Mouse (Mus musculus) liver, embryonic 12.5 days (tissue): ENCODE data around the gene Mctp1. TPM values are rescaled to one million over a fixed set of nuclear protein-coding genes. Genes with fewer than 3 reads are reported as not detected.
A peak's percentile ranks its signal among the peaks of the same experiment; 100 is the strongest.
"Not testable (repeated sequence)": the region's sequence is repeated elsewhere in the genome, so short reads cannot be mapped to it uniquely, and the experiment has no call there.

ENCODE experiments used
- ATAC-seq: fragments of 200-750 bp; cut with Nextera tagmentation; 2 replicates; pipeline ENCODE4 v1.8.0; 2017; ENCODE audit warnings: moderate number of reproducible peaks, mild to moderate bottlenecking, moderate library complexity
- H3K27ac ChIP-seq: fragments of 300-500 bp; sonication (generic); 2 replicates; pipeline ENCODE4 v1.5.1; 2016; ENCODE audit warnings: mild to moderate bottlenecking
- H3K27me3 ChIP-seq: fragments of 300-500 bp; sonication (generic); replicated peaks from 2 replicates; pipeline ENCODE4 v1.6.1; 2016; ENCODE audit warnings: mild to moderate bottlenecking, moderate library complexity
- H3K36me3 ChIP-seq: fragments of 300-500 bp; sonication (generic); 2 replicates; pipeline ENCODE4 v1.6.1; 2016; ENCODE audit warnings: mild to moderate bottlenecking, moderate library complexity
- H3K4me1 ChIP-seq: fragments of 300-500 bp; sonication (generic); 2 replicates; pipeline ENCODE4 v1.6.1; 2016
- H3K4me2 ChIP-seq: fragments of 300-500 bp; sonication (generic); 2 replicates; pipeline ENCODE4 v1.6.1; 2016; ENCODE audit warnings: mild to moderate bottlenecking, moderate library complexity
- H3K4me3 ChIP-seq: fragments of 300-500 bp; sonication (generic); 2 replicates; pipeline ENCODE4 v1.5.1; 2016; ENCODE audit warnings: mild to moderate bottlenecking, moderate library complexity
- H3K9ac ChIP-seq: fragments of 300-500 bp; sonication (generic); 2 replicates; pipeline ENCODE4 v1.6.1; 2016; ENCODE audit warnings: mild to moderate bottlenecking, moderate library complexity
- H3K9me3 ChIP-seq: fragments of 300-500 bp; sonication (generic); replicated peaks from 2 replicates; pipeline ENCODE4 v1.6.1; 2016; ENCODE audit warnings: mild to moderate bottlenecking, moderate library complexity
- WGBS: fragments of 180-500 bp; shearing (Covaris S2); methylation state at CpG from one replicate; pipeline ENCODE4 v1.1.7; 2016; ENCODE audit not compliant: insufficient replicate concordance; 5-methylcytosine and 5-hydroxymethylcytosine counted together
- polyA plus RNA-seq: library from polyadenylated mRNA; unstranded; fragments of >200 nt; fragmentation: Nextera tagmentation; extraction: Ambion mirVana; gene quantifications from 2 replicates; pipeline ENCODE4 v1.2.1, GENCODE M21; 2016

The Mctp1 gene
- polyA plus RNA-seq, 1 experiment from 2014 or later, result 1.6 TPM

- H3K4me2 ChIP-seq, result no peak overlapping the region
- H3K4me1 ChIP-seq, result no peaks in the 10 kb centered on the region
- no peak overlapping the region for H3K9ac ChIP-seq
- no peaks in the 10 kb centered on the region for H3K27me3 ChIP-seq
- no peaks in the 10 kb centered on the region for H3K36me3 ChIP-seq
- no peaks in the 10 kb centered on the region for H3K9me3 ChIP-seq
- H3K27ac ChIP-seq, result no peak overlapping the region
- WGBS, result 56% methylated on average over 2 of the region's 2 CpGs
- H3K4me3 ChIP-seq, result no peak overlapping the region
- no peak for ATAC-seq
Measured at GRCm38 (mm10) chr13:76568569-76569211, 184.4 kb downstream of the Mctp1 start.

GRCm38 (mm10) chr13:76579414-76579813, 195.1 kb downstream of the Mctp1 start:
- H3K4me1 ChIP-seq, result no peaks in the 10 kb centered on the region
- H3K9ac ChIP-seq, result no peak overlapping the region
- H3K4me3 ChIP-seq, result no peak overlapping the region
- no peaks in the 10 kb centered on the region for H3K27me3 ChIP-seq
- peak; percentile 58; the same call in 1 of the 2 replicates for ATAC-seq
- H3K9me3 ChIP-seq, result no peaks in the 10 kb centered on the region
- H3K27ac ChIP-seq, result no peak overlapping the region
- 5% methylated on average over 5 of the region's 5 CpGs for WGBS
- H3K36me3 ChIP-seq, result no peaks in the 10 kb centered on the region
- H3K4me2 ChIP-seq, result no peak overlapping the region

GRCm38 (mm10) chr13:76585447-76585846, 201.1 kb downstream of the Mctp1 start:
- ATAC-seq, result no peak
- H3K4me3 ChIP-seq, result no peak overlapping the region
- no peaks in the 10 kb centered on the region for H3K9me3 ChIP-seq
- WGBS, result 38% methylated on average over 3 of the region's 3 CpGs
- H3K27me3 ChIP-seq, result no peaks in the 10 kb centered on the region
- no peak overlapping the region for H3K27ac ChIP-seq
- no peaks in the 10 kb centered on the region for H3K36me3 ChIP-seq
- H3K9ac ChIP-seq, result no peak overlapping the region
- no peak overlapping the region for H3K4me2 ChIP-seq
- no peaks in the 10 kb centered on the region for H3K4me1 ChIP-seq

GRCm38 (mm10) chr13:76590709-76591108, 206.4 kb downstream of the Mctp1 start:
- H3K9me3 ChIP-seq, H3K9ac ChIP-seq, H3K27ac ChIP-seq, H3K4me1 ChIP-seq, H3K4me3 ChIP-seq, H3K4me2 ChIP-seq, ATAC-seq, H3K36me3 ChIP-seq, H3K27me3 ChIP-seq: not testable (repeated sequence)
- WGBS, result 79% methylated on average over 11 of the region's 11 CpGs

- Histone ChIP-seq H3K36me3 (no peaks in the 10 kb centered on the region), H3K9me3 (no peaks in the 10 kb centered on the region), H3K4me2 (no peak overlapping the region), H3K4me1 (no peaks in the 10 kb centered on the region), H3K27me3 (no peaks in the 10 kb centered on the region), H3K9ac (no peak overlapping the region), H3K27ac (no peak overlapping the region), H3K4me3 (no peak overlapping the region)
- no peak for ATAC-seq
Measured at GRCm38 (mm10) chr13:76591189-76591588, 206.9 kb downstream of the Mctp1 start.

GRCm38 (mm10) chr13:76591692-76592091, 207.4 kb downstream of the Mctp1 start:
- no peak for ATAC-seq
- Histone ChIP-seq H3K4me3 (no peak overlapping the region), H3K27me3 (no peaks in the 10 kb centered on the region), H3K27ac (no peak overlapping the region), H3K9me3 (no peaks in the 10 kb centered on the region), H3K9ac (no peak overlapping the region), H3K4me2 (no peak overlapping the region), H3K36me3 (no peaks in the 10 kb centered on the region), H3K4me1 (no peaks in the 10 kb centered on the region)
- 14% methylated on average over 1 of the region's 1 CpGs for WGBS

- H3K9me3 ChIP-seq, result no peaks in the 10 kb centered on the region
- H3K4me3 ChIP-seq, result no peak overlapping the region
- no peaks in the 10 kb centered on the region for H3K36me3 ChIP-seq
- no peak for ATAC-seq
- no peak overlapping the region for H3K4me2 ChIP-seq
- no peaks in the 10 kb centered on the region for H3K4me1 ChIP-seq
- no peak overlapping the region for H3K27ac ChIP-seq
- WGBS, result 24% methylated on average over 2 of the region's 2 CpGs
- H3K27me3 ChIP-seq, result no peaks in the 10 kb centered on the region
- H3K9ac ChIP-seq, result no peak overlapping the region
Measured at GRCm38 (mm10) chr13:76592908-76593307, 208.6 kb downstream of the Mctp1 start.

GRCm38 (mm10) chr13:76597005-76597404, 212.7 kb downstream of the Mctp1 start:
- Histone ChIP-seq H3K4me3 (no peak overlapping the region), H3K27me3 (no peaks in the 10 kb centered on the region), H3K27ac (no peak overlapping the region), H3K36me3 (no peaks in the 10 kb centered on the region), H3K9me3 (no peaks in the 10 kb centered on the region), H3K9ac (no peak overlapping the region), H3K4me1 (no peaks in the 10 kb centered on the region), H3K4me2 (no peak overlapping the region)
- 75% methylated on average over 7 of the region's 7 CpGs for WGBS
- no peak for ATAC-seq

- no peak overlapping the region for H3K9ac ChIP-seq
- ATAC-seq, result no peak
- no peak overlapping the region for H3K4me3 ChIP-seq
- no peaks in the 10 kb centered on the region for H3K4me1 ChIP-seq
- no peaks in the 10 kb centered on the region for H3K9me3 ChIP-seq
- no peak overlapping the region for H3K27ac ChIP-seq
- H3K36me3 ChIP-seq, result no peaks in the 10 kb centered on the region
- no peaks in the 10 kb centered on the region for H3K27me3 ChIP-seq
- H3K4me2 ChIP-seq, result no peak overlapping the region
Measured at GRCm38 (mm10) chr13:76609425-76609824, 225.1 kb downstream of the Mctp1 start.

GRCm38 (mm10) chr13:76611499-76611898, 227.2 kb downstream of the Mctp1 start:
- no peak for ATAC-seq
- Histone ChIP-seq H3K9me3 (no peaks in the 10 kb centered on the region), H3K4me3 (no peak overlapping the region), H3K36me3 (no peaks in the 10 kb centered on the region), H3K9ac (no peak overlapping the region), H3K27me3 (no peaks in the 10 kb centered on the region), H3K4me2 (no peak overlapping the region), H3K4me1 (no peaks in the 10 kb centered on the region), H3K27ac (no peak overlapping the region)
- 71% methylated on average over 2 of the region's 2 CpGs for WGBS

- Histone ChIP-seq H3K4me1 (no peaks in the 10 kb centered on the region), H3K9ac (no peak overlapping the region), H3K9me3 (no peaks in the 10 kb centered on the region), H3K27me3 (no peaks in the 10 kb centered on the region), H3K4me2 (no peak overlapping the region), H3K36me3 (no peaks in the 10 kb centered on the region), H3K27ac (no peak overlapping the region), H3K4me3 (no peak overlapping the region)
- ATAC-seq, result no peak
Measured at GRCm38 (mm10) chr13:76620111-76620510, 235.8 kb downstream of the Mctp1 start.

GRCm38 (mm10) chr13:76620525-76620924, 236.2 kb downstream of the Mctp1 start:
- Histone ChIP-seq H3K9me3 (no peaks in the 10 kb centered on the region), H3K27me3 (no peaks in the 10 kb centered on the region), H3K4me2 (no peak overlapping the region), H3K36me3 (no peaks in the 10 kb centered on the region), H3K4me3 (no peak overlapping the region), H3K9ac (no peak overlapping the region), H3K4me1 (no peaks in the 10 kb centered on the region), H3K27ac (no peak overlapping the region)
- no peak for ATAC-seq
- 18% methylated on average over 1 of the region's 1 CpGs for WGBS

GRCm38 (mm10) chr13:76633707-76634106, 249.4 kb downstream of the Mctp1 start:
- no peaks in the 10 kb centered on the region for H3K9me3 ChIP-seq
- no peak overlapping the region for H3K4me2 ChIP-seq
- H3K27me3 ChIP-seq, result no peaks in the 10 kb centered on the region
- ATAC-seq, result no peak
- WGBS, result 40% methylated on average over 1 of the region's 1 CpGs
- H3K36me3 ChIP-seq, result no peaks in the 10 kb centered on the region
- no peak overlapping the region for H3K9ac ChIP-seq
- H3K4me1 ChIP-seq, result no peaks in the 10 kb centered on the region
- no peak overlapping the region for H3K4me3 ChIP-seq
- no peak overlapping the region for H3K27ac ChIP-seq
